Mouse (Mus musculus): ENCODE data around the gene Vapb. TPM values are rescaled to one million over a fixed set of nuclear protein-coding genes. Genes with fewer than 3 reads are reported as not detected.
A peak's percentile ranks its signal among the peaks of the same experiment; 100 is the strongest.

Gene Vapb
- polyA plus RNA-seq, 1 experiment from 2014 or later = 13.8 TPM

GRCm38 (mm10) chr2:173775556-173775955, 38.2 kb downstream of the Vapb start:
- peaks cover 17% of the 10 kb centered on the region for H3K4me1 ChIP-seq (ENCODE audit: control insufficient read depth, insufficient read depth, low read length)
- H3K27ac ChIP-seq (ENCODE audit: low read depth, low read length) = peak overlapping the region; percentile 54; the same call in 1 of the 2 replicates
- no peak overlapping the region for H3K4me2 ChIP-seq
- H3K9ac ChIP-seq (ENCODE audit: low read length) = no peak overlapping the region
- 40% methylated on average over 3 of the region's 3 CpGs for WGBS
- DNase-seq (ENCODE audit: low spot score, missing footprints) (no peak), ATAC-seq (ENCODE audit: low FRiP score) (peak; percentile 36; the same call in 1 of the 2 replicates)
- H3K4me3 ChIP-seq (ENCODE audit: low read depth, low read length) = no peak overlapping the region
- no peaks in the 10 kb centered on the region for H3K9me3 ChIP-seq (ENCODE audit: control insufficient read depth, low read length)
- H3K27me3 ChIP-seq (ENCODE audit: control insufficient read depth, insufficient read depth, low read length) = no peaks in the 10 kb centered on the region
- peaks cover 3% of the 10 kb centered on the region for H3K36me3 ChIP-seq (ENCODE audit: control insufficient read depth, insufficient read depth, low read length)

- Histone ChIP-seq H3K36me3 (ENCODE audit: control insufficient read depth, insufficient read depth, low read length) (peaks cover 3% of the 10 kb centered on the region), H3K27ac (ENCODE audit: low read depth, low read length) (peak overlapping the region; percentile 25; the same call in 1 of the 2 replicates), H3K4me3 (ENCODE audit: low read depth, low read length) (no peak overlapping the region), H3K4me1 (ENCODE audit: control insufficient read depth, insufficient read depth, low read length) (peaks cover 17% of the 10 kb centered on the region), H3K9ac (ENCODE audit: low read length) (peak overlapping the region; percentile 18; the same call in 1 of the 2 replicates), H3K27me3 (ENCODE audit: control insufficient read depth, insufficient read depth, low read length) (no peaks in the 10 kb centered on the region), H3K4me2 (no peak overlapping the region), H3K9me3 (ENCODE audit: control insufficient read depth, low read length) (no peaks in the 10 kb centered on the region)
- 9% methylated on average over 9 of the region's 9 CpGs for WGBS
- DNase-seq (ENCODE audit: low spot score, missing footprints) (no peak), ATAC-seq (ENCODE audit: low FRiP score) (peak; percentile 64)
Measured at GRCm38 (mm10) chr2:173776108-173776507, 38.8 kb downstream of the Vapb start.

DNA sequence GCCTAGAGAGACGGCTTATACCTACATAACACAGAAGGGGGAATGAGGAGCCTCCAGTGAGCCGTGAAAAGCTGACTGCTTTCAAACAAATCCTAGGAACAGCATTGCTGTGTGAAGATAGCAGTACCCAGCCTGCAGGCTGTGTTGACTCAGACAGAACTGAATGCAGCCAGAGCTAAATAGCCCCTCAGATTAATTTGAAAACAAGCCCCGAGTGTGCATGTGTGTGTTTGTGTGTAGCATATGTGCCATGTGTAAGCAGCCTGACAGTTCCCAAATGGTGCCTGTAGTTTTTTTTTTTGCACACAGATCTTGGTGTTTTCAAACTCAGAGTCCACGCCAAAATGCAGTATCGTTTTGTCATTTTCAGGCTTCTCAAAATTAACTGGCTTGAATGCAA, 43.6 kb downstream of the Vapb start:
- Histone ChIP-seq H3K9me3 (ENCODE audit: control insufficient read depth, low read length) (no peaks in the 10 kb centered on the region), H3K36me3 (ENCODE audit: control insufficient read depth, insufficient read depth, low read length) (peaks cover 5% of the 10 kb centered on the region), H3K4me1 (ENCODE audit: control insufficient read depth, insufficient read depth, low read length) (peaks cover 11% of the 10 kb centered on the region), H3K27ac (ENCODE audit: low read depth, low read length) (no peak overlapping the region), H3K4me3 (ENCODE audit: low read depth, low read length) (no peak overlapping the region), H3K4me2 (no peak overlapping the region), H3K27me3 (ENCODE audit: control insufficient read depth, insufficient read depth, low read length) (no peaks in the 10 kb centered on the region), H3K9ac (ENCODE audit: low read length) (no peak overlapping the region)
- 65% methylated on average over 5 of the region's 5 CpGs for WGBS
- ATAC-seq (ENCODE audit: low FRiP score) = no peak
- DNase-seq (ENCODE audit: low spot score, missing footprints) = no peak

DNA sequence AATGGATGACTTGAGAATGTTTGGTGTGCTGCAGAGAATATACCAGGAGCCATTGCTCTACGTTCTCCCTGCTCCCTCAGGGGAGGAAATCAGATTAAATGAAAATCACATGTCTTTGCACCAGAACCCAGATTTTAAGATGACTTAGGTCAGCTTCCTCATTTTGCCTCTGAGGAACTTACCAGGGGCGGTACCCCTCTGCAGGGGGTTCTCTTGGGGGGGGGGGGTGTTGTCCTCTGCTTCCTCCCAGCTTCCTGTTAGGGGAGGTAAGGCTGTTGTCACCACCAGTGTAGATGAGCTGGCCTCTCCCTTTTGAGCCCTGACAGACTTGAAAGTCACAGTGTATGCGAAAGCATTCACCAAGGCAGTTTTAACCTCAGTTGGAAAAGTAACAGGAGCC, 47.1 kb downstream of the Vapb start:
- WGBS = 76% methylated on average over 3 of the region's 3 CpGs
- no peak for DNase-seq (ENCODE audit: low spot score, missing footprints)

DNA sequence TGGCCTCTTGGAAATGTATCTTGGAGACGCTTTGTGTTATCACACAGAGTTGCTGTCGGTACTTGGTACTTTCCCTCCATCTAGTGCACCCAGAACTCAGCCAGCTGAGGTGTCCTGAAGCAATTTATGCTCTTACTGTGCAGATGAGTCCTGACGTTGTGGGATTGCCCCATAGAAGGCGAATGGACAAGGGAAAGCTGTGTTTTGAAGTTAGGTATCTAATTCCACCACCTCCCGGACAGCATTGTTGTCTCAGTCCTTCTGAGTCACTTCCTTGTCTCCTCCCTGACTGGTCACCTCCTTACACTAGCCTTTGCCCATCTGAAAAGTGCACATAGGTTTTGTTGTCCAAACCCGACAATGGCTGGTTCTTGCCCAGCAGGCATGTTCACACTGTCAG, 47.6 kb downstream of the Vapb start:
- DNase-seq (ENCODE audit: low spot score, missing footprints) = no peak
- Histone ChIP-seq H3K4me3 (ENCODE audit: low read depth, low read length) (no peak overlapping the region), H3K4me1 (ENCODE audit: control insufficient read depth, insufficient read depth, low read length) (peaks cover 7% of the 10 kb centered on the region), H3K4me2 (no peak overlapping the region), H3K36me3 (ENCODE audit: control insufficient read depth, insufficient read depth, low read length) (0 out of 2 replicates have a peak, but pooled peaks cover 2% of the 10 kb centered on the region), H3K27me3 (ENCODE audit: control insufficient read depth, insufficient read depth, low read length) (no peaks in the 10 kb centered on the region), H3K9ac (ENCODE audit: low read length) (no peak overlapping the region), H3K27ac (ENCODE audit: low read depth, low read length) (no peak overlapping the region), H3K9me3 (ENCODE audit: control insufficient read depth, low read length) (no peaks in the 10 kb centered on the region)
- no peak for ATAC-seq (ENCODE audit: low FRiP score)
- WGBS = 80% methylated on average over 6 of the region's 6 CpGs

More for the DNA sequence above, 47.1 kb downstream of the Vapb start:
- Histone ChIP-seq H3K9me3 (ENCODE audit: control insufficient read depth, low read length) (no peaks in the 10 kb centered on the region), H3K4me3 (ENCODE audit: low read depth, low read length) (no peak overlapping the region), H3K27me3 (ENCODE audit: control insufficient read depth, insufficient read depth, low read length) (no peaks in the 10 kb centered on the region), H3K4me1 (ENCODE audit: control insufficient read depth, insufficient read depth, low read length) (peaks cover 4% of the 10 kb centered on the region), H3K9ac (ENCODE audit: low read length) (no peak overlapping the region), H3K36me3 (ENCODE audit: control insufficient read depth, insufficient read depth, low read length) (0 out of 2 replicates have a peak, but pooled peaks cover 2% of the 10 kb centered on the region), H3K4me2 (no peak overlapping the region), H3K27ac (ENCODE audit: low read depth, low read length) (no peak overlapping the region)
- no peak for ATAC-seq (ENCODE audit: low FRiP score)

- DNase-seq (ENCODE audit: low spot score, missing footprints) = no peak
- ATAC-seq (ENCODE audit: low FRiP score) = peak; percentile 77
- peak overlapping the region; percentile 4; the same call in 1 of the 2 replicates for H3K27ac ChIP-seq (ENCODE audit: low read depth, low read length)
- no peaks in the 10 kb centered on the region for H3K36me3 ChIP-seq (ENCODE audit: control insufficient read depth, insufficient read depth, low read length)
- H3K9me3 ChIP-seq (ENCODE audit: control insufficient read depth, low read length) = no peaks in the 10 kb centered on the region
- H3K9ac ChIP-seq (ENCODE audit: low read length) = no peak overlapping the region; the same call in 1 of the 2 replicates
- peak overlapping the region; percentile 10; the same call in 1 of the 2 replicates for H3K4me2 ChIP-seq
- 18% methylated on average over 23 of the region's 23 CpGs for WGBS
- no peaks in the 10 kb centered on the region for H3K27me3 ChIP-seq (ENCODE audit: control insufficient read depth, insufficient read depth, low read length)
- H3K4me1 ChIP-seq (ENCODE audit: control insufficient read depth, insufficient read depth, low read length) = peaks cover 28% of the 10 kb centered on the region
- no peak overlapping the region for H3K4me3 ChIP-seq (ENCODE audit: low read depth, low read length)
Measured at GRCm38 (mm10) chr2:173789945-173790804, 52.9 kb downstream of the Vapb start.

- Histone ChIP-seq H3K4me2 (no peak overlapping the region), H3K4me3 (ENCODE audit: low read depth, low read length) (no peak overlapping the region), H3K9ac (ENCODE audit: low read length) (no peak overlapping the region), H3K27ac (ENCODE audit: low read depth, low read length) (peak overlapping the region; percentile 3; the same call in 1 of the 2 replicates), H3K9me3 (ENCODE audit: control insufficient read depth, low read length) (no peaks in the 10 kb centered on the region), H3K36me3 (ENCODE audit: control insufficient read depth, insufficient read depth, low read length) (no peaks in the 10 kb centered on the region), H3K4me1 (ENCODE audit: control insufficient read depth, insufficient read depth, low read length) (peaks cover 28% of the 10 kb centered on the region), H3K27me3 (ENCODE audit: control insufficient read depth, insufficient read depth, low read length) (no peaks in the 10 kb centered on the region)
- 72% methylated on average over 20 of the region's 20 CpGs for WGBS
- ATAC-seq (ENCODE audit: low FRiP score) = peak; percentile 41
- peak; percentile 84 for DNase-seq (ENCODE audit: low spot score, missing footprints)
Measured at GRCm38 (mm10) chr2:173791904-173792757, 54.8 kb downstream of the Vapb start.

DNA sequence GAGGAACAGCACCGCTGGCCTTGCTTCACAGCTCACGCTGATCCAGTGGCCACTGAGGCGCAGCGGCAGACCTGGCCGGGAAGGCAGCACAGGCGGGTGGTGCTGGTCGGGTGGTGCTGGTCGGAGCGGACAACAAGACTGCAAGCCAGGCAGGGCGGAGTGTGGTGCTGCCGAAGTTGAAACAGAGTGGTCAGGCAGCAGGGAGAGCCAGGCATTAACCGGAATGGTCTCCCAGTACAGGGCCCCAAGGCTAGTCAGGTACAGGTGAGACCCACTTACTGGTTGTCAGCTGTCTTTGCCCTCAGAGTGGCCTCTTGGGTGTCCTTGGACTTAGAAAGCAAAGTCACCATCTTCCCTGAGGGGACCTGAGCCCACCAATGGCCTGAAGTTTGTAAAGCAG, 56.7 kb downstream of the Vapb start:
- H3K4me1 ChIP-seq (ENCODE audit: control insufficient read depth, insufficient read depth, low read length) = peaks cover 28% of the 10 kb centered on the region
- DNase-seq (ENCODE audit: low spot score, missing footprints) = no peak
- H3K27ac ChIP-seq (ENCODE audit: low read depth, low read length) = no peak overlapping the region

More for the DNA sequence above, 56.7 kb downstream of the Vapb start:
- Histone ChIP-seq H3K9ac (ENCODE audit: low read length) (no peak overlapping the region), H3K4me3 (ENCODE audit: low read depth, low read length) (no peak overlapping the region), H3K27me3 (ENCODE audit: control insufficient read depth, insufficient read depth, low read length) (no peaks in the 10 kb centered on the region), H3K4me2 (no peak overlapping the region), H3K9me3 (ENCODE audit: control insufficient read depth, low read length) (no peaks in the 10 kb centered on the region), H3K36me3 (ENCODE audit: control insufficient read depth, insufficient read depth, low read length) (no peaks in the 10 kb centered on the region)
- 89% methylated on average over 12 of the region's 12 CpGs for WGBS
- no peak for ATAC-seq (ENCODE audit: low FRiP score)
